Mouse (Mus musculus) heart, postnatal 0 days (tissue): Measurements from ENCODE around the gene Cmtm6. TPM values are rescaled to one million over a fixed set of nuclear protein-coding genes. Genes with fewer than 3 reads are reported as not detected.

ENCODE experiments used
- ATAC-seq: fragments of 200-750 bp; cut with Nextera tagmentation; 2 replicates; pipeline ENCODE4 v1.8.0; 2017; ENCODE audit warnings: low read depth, moderate number of reproducible peaks, moderate library complexity; ENCODE audit not compliant: insufficient read depth
- DNase-seq: peaks from one replicate; pipeline ENCODE4 v3.0.0-alpha.2; 2016; ENCODE audit warnings: low spot score
- H3K27ac ChIP-seq: fragments of 300-500 bp; sonication (generic); 2 replicates; pipeline ENCODE4 v1.5.1; 2014; ENCODE audit warnings: low read depth, mild to moderate bottlenecking
- H3K27me3 ChIP-seq: fragments of 300-500 bp; sonication (generic); 2 replicates; pipeline ENCODE4 v1.6.1; 2014; ENCODE audit warnings: low read length, mixed read lengths; ENCODE audit not compliant: control insufficient read depth, insufficient read depth
- H3K36me3 ChIP-seq: fragments of 300-500 bp; sonication (generic); replicated peaks from 2 replicates; pipeline ENCODE4 v1.6.1; 2014; ENCODE audit warnings: low read length, mixed read lengths; ENCODE audit not compliant: control insufficient read depth, insufficient read depth
- H3K4me1 ChIP-seq: fragments of 300-500 bp; sonication (generic); 2 replicates; pipeline ENCODE4 v1.6.1; 2014; ENCODE audit warnings: antibody characterized with exemption; ENCODE audit not compliant: control insufficient read depth, insufficient read depth
- H3K4me2 ChIP-seq: fragments of 300-500 bp; sonication (generic); 2 replicates; pipeline ENCODE4 v1.6.1; 2014; ENCODE audit warnings: low read depth, mild to moderate bottlenecking, low read length, moderate library complexity
- H3K4me3 ChIP-seq: fragments of 300-500 bp; sonication (generic); 2 replicates; pipeline ENCODE4 v1.5.1; 2014; ENCODE audit warnings: low read depth, low read length
- H3K9ac ChIP-seq: fragments of 300-500 bp; sonication (generic); replicated peaks from 2 replicates; pipeline ENCODE4 v1.6.1; 2014; ENCODE audit warnings: low read depth, low read length, mixed read lengths
- H3K9me3 ChIP-seq: fragments of 300-500 bp; sonication (generic); replicated peaks from 2 replicates; pipeline ENCODE4 v1.6.1; 2016; ENCODE audit warnings: low read length; ENCODE audit not compliant: control insufficient read depth
- CTCF ChIP-seq: IDR thresholded peaks from 2 replicates; pipeline ENCODE4 v1.5.1; 2016; ENCODE audit warnings: antibody characterized with exemption, control low read depth, low read depth
- EP300 ChIP-seq: IDR thresholded peaks from 2 replicates; pipeline ENCODE4 v1.6.1; 2016; ENCODE audit warnings: antibody characterized with exemption, low read depth
- WGBS: fragments of 180-500 bp; shearing (Covaris S2); extraction: QIAGEN DNeasy Blood & Tissue Kit; methylation state at CpG from one replicate; pipeline ENCODE4 v1.1.7; 2014; 5-methylcytosine and 5-hydroxymethylcytosine counted together
- polyA plus RNA-seq: library from polyadenylated mRNA; unstranded; fragments of >200 nt; fragmentation: Nextera tagmentation; extraction: Ambion mirVana; gene quantifications from 2 replicates; pipeline ENCODE4 v1.2.1, GENCODE M21; 2015
- total RNA-seq: library from RNA; depleted of rRNA; stranded (reverse); fragments of >200 nt; gene quantifications from 2 replicates; pipeline ENCODE4 v1.2.3, GENCODE M21; 2014; ENCODE audit warnings: low replicate concordance; rRNA removed

Gene Cmtm6
- total and polyA plus RNA-seq, 2 experiments from 2014 or later, result 22.8 to 33.8 TPM

- H3K27ac ChIP-seq, result no peak overlapping the region
- no peaks in the 10 kb centered on the region for H3K4me1 ChIP-seq
- H3K27me3 ChIP-seq, result no peaks in the 10 kb centered on the region
- no peak for TF ChIP-seq CTCF
- TF ChIP-seq EP300, result no peak
- WGBS, result 62% methylated on average over 6 of the region's 6 CpGs
- no peaks in the 10 kb centered on the region for H3K36me3 ChIP-seq
- no peak for ATAC-seq
- no peaks in the 10 kb centered on the region for H3K9me3 ChIP-seq
- H3K9ac ChIP-seq, result no peak overlapping the region
- no peak overlapping the region for H3K4me2 ChIP-seq
- DNase-seq, result no peak
- no peak overlapping the region for H3K4me3 ChIP-seq
Measured at GRCm38 (mm10) chr9:114798845-114799244, 67.9 kb downstream of the Cmtm6 start.

Other genes starting within 250 kb of the Cmtm6 start
- gene Ccr4, start 226.2 kb upstream of the Cmtm6 start, total RNA-seq, result not detected in 2 replicates
- not detected in 2 replicates for gene Ccr4, start 226.2 kb upstream of the Cmtm6 start, polyA plus RNA-seq
- 5.7 TPM in 1 of 2 replicates, not detected in the other for gene C130032M10Rik, start 215.4 kb upstream of the Cmtm6 start, total RNA-seq
- 0.22 and 0.44 TPM in 2 replicates for gene C130032M10Rik, start 215.4 kb upstream of the Cmtm6 start, polyA plus RNA-seq
- under 0.01 and 0.04 TPM in 2 replicates for gene Trim71, start 166.7 kb upstream of the Cmtm6 start, total RNA-seq
- gene Trim71, start 166.7 kb upstream of the Cmtm6 start, polyA plus RNA-seq, result not detected in 2 replicates
- 19.7 and 35.6 TPM in 2 replicates for gene Cnot10, start 90.9 kb upstream of the Cmtm6 start, total RNA-seq
- 24.3 and 25.7 TPM in 2 replicates for gene Cnot10, start 90.9 kb upstream of the Cmtm6 start, polyA plus RNA-seq
- 76.0 and 84.0 TPM in 2 replicates for gene Dync1li1, start 42.3 kb upstream of the Cmtm6 start, total RNA-seq
- 70.5 and 75.2 TPM in 2 replicates for gene Dync1li1, start 42.3 kb upstream of the Cmtm6 start, polyA plus RNA-seq
- 145 and 181 TPM in 2 replicates for gene Cmtm7, start 50.7 kb downstream of the Cmtm6 start, total RNA-seq
- gene Cmtm7, start 50.7 kb downstream of the Cmtm6 start, polyA plus RNA-seq, result 85.7 and 89.6 TPM in 2 replicates
- 14.8 and 17.5 TPM in 2 replicates for gene Cmtm8, start 113.0 kb downstream of the Cmtm6 start, total RNA-seq
- gene Cmtm8, start 113.0 kb downstream of the Cmtm6 start, polyA plus RNA-seq, result 13.3 and 14.4 TPM in 2 replicates
- gene Gpd1l, start 202.9 kb downstream of the Cmtm6 start, total RNA-seq, result 30.8 TPM in 2 replicates
- 14.2 and 15.3 TPM in 2 replicates for gene Gpd1l, start 202.9 kb downstream of the Cmtm6 start, polyA plus RNA-seq
- gene Osbpl10, start 247.5 kb downstream of the Cmtm6 start, total RNA-seq, result 2.9 and 3.0 TPM in 2 replicates
- 0.36 and 0.44 TPM in 2 replicates for gene Osbpl10, start 247.5 kb downstream of the Cmtm6 start, polyA plus RNA-seq